Mouse (Mus musculus) intestine, embryonic 16.5 days (tissue): ENCODE measurements around the gene Tas2r130. TPM values are rescaled to one million over a fixed set of nuclear protein-coding genes. Genes with fewer than 3 reads are reported as not detected.
"Not testable (repeated sequence)": the region's sequence is repeated elsewhere in the genome, so short reads cannot be mapped to it uniquely, and the experiment has no call there.

ENCODE experiments used
- ATAC-seq: fragments of 200-750 bp; cut with Nextera tagmentation; 2 replicates; pipeline ENCODE4 v1.8.0; 2017; ENCODE audit warnings: moderate TSS enrichment, moderate library complexity
- H3K27ac ChIP-seq: fragments of 300-500 bp; sonication (generic); 2 replicates; pipeline ENCODE4 v1.5.1; 2014; ENCODE audit warnings: mild to moderate bottlenecking, low read length
- H3K27me3 ChIP-seq: fragments of 300-500 bp; sonication (generic); replicated peaks from 2 replicates; pipeline ENCODE4 v1.6.1; 2014; ENCODE audit warnings: low read length, control low read depth, mixed read lengths; ENCODE audit not compliant: control insufficient read depth, insufficient read depth
- H3K36me3 ChIP-seq: fragments of 300-500 bp; sonication (generic); 2 replicates; pipeline ENCODE4 v1.6.1; 2014; ENCODE audit warnings: low read length, control low read depth; ENCODE audit not compliant: control insufficient read depth, insufficient read depth
- H3K4me1 ChIP-seq: fragments of 300-500 bp; sonication (generic); 2 replicates; pipeline ENCODE4 v1.6.1; 2014; ENCODE audit warnings: low read length, control low read depth, mixed read lengths; ENCODE audit not compliant: control insufficient read depth, insufficient read depth
- H3K4me2 ChIP-seq: fragments of 300-500 bp; sonication (generic); 2 replicates; pipeline ENCODE4 v1.6.1; 2014; ENCODE audit warnings: low read depth, low read length, control low read depth
- H3K4me3 ChIP-seq: fragments of 300-500 bp; sonication (generic); 2 replicates; pipeline ENCODE4 v1.5.1; 2014; ENCODE audit warnings: mild to moderate bottlenecking, low read length
- H3K9ac ChIP-seq: fragments of 300-500 bp; sonication (generic); 2 replicates; pipeline ENCODE4 v1.6.1; 2014; ENCODE audit warnings: low read depth, low read length
- H3K9me3 ChIP-seq: fragments of 300-500 bp; sonication (generic); 2 replicates; pipeline ENCODE4 v1.6.1; 2016; ENCODE audit warnings: low read length, control low read depth; ENCODE audit not compliant: control insufficient read depth
- WGBS: fragments of 180-500 bp; shearing (Covaris S2); extraction: QIAGEN DNeasy Blood & Tissue Kit; methylation state at CpG from one replicate; pipeline ENCODE4 v1.1.7; 2014; 5-methylcytosine and 5-hydroxymethylcytosine counted together
- polyA plus RNA-seq: library from polyadenylated mRNA; unstranded; fragments of >200 nt; fragmentation: Nextera tagmentation; extraction: Ambion mirVana; gene quantifications from 2 replicates; pipeline ENCODE4 v1.2.1, GENCODE M21; 2015

Tas2r130 gene
- polyA plus RNA-seq: not detected in 2 replicates

DNA sequence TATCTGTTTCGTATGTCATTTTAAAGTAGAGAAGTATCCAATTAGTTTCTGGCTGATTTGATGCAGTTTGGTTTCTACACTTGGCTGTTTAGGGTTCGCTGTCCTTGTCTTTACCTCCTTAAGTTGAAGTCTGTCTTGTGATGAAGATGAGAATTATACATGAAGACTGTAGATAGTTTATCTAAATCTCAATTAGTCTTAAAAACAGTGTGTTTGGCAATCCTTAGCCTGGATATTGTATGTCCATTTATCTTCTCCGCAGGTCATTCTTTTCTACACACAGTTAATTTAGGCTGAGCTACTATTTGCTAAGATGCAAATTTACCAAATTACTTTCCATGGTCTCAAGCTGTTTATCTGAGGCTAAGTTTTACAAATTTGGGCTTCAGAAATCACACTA lies at the start of gene Tas2r130:
Gene Tas2r130 (minus strand): TSS at position 101 of the 400 bp plus-strand sequence.
- Histone ChIP-seq H3K4me1 (no peaks in the 10 kb centered on the region), H3K27me3 (no peaks in the 10 kb centered on the region), H3K27ac (no peak within 1 kb of the TSS), H3K9me3 (no peaks in the 10 kb centered on the region), H3K4me2 (no peak within 1 kb of the TSS), H3K36me3 (no peaks in the 10 kb centered on the region), H3K4me3 (no peak within 1 kb of the TSS), H3K9ac (no peak within 1 kb of the TSS)
- 75% methylated on average over 3 of the region's 3 CpGs for WGBS
- no peak for ATAC-seq

DNA sequence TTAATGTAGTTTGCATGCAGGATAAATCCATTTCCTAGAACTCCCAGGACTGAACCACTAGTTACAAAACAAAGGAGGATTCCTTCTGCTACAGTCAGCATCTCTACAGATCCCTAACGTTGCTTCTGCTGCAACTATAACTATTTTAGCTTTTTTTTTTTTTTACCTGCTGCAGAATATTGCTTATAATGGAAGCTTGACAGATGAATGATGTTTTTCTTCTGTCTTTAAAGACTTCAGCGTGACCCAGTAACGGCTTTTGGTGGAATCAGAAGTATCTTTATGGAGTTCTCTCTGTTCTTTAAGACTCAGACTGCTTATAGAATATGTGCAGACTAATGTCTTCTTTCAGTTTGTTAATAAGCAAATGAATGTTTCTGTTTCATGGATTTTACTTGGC lies 48.1 kb upstream of the Tas2r130 start, which contains the start of gene Tas2r106:
Gene Tas2r106 (minus strand): TSS at position 101 of the 400 bp plus-strand sequence.
- Histone ChIP-seq H3K9ac (no peak within 1 kb of the TSS), H3K9me3 (no peaks in the 10 kb centered on the region), H3K4me3 (no peak within 1 kb of the TSS), H3K4me2 (no peak within 1 kb of the TSS), H3K36me3 (no peaks in the 10 kb centered on the region), H3K4me1 (no peaks in the 10 kb centered on the region), H3K27ac (no peak within 1 kb of the TSS), H3K27me3 (no peaks in the 10 kb centered on the region)
- WGBS: 65% methylated on average over 3 of the region's 3 CpGs
- ATAC-seq: no peak

DNA sequence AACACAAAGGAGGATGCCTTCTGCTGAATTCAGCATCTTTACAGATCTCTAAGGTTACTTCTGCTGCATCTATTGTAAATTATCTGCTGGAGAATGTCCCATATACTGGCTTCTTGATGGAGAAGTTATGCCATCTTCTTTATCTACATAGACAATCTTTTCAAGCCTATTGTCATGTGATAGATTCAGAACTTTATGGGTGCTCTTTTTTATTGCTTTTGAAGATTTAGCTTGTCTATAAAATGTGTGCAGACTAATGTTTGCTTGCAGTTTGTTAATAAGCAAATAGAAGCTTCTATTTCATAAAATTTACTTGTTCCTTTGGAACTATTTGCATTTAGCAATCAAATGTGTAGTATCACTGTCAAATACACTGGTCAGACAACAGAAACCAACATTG lies 29.3 kb upstream of the Tas2r130 start, which contains the start of gene Tas2r107:
Gene Tas2r107 (minus strand): TSS at position 101 of the 400 bp plus-strand sequence.
- Histone ChIP-seq H3K4me2 (no peak within 1 kb of the TSS), H3K27me3 (no peaks in the 10 kb centered on the region), H3K36me3 (no peaks in the 10 kb centered on the region), H3K4me3 (no peak within 1 kb of the TSS), H3K4me1 (no peaks in the 10 kb centered on the region), H3K9me3 (no peaks in the 10 kb centered on the region), H3K27ac (no peak within 1 kb of the TSS), H3K9ac (no peak within 1 kb of the TSS)
- no peak for ATAC-seq

DNA sequence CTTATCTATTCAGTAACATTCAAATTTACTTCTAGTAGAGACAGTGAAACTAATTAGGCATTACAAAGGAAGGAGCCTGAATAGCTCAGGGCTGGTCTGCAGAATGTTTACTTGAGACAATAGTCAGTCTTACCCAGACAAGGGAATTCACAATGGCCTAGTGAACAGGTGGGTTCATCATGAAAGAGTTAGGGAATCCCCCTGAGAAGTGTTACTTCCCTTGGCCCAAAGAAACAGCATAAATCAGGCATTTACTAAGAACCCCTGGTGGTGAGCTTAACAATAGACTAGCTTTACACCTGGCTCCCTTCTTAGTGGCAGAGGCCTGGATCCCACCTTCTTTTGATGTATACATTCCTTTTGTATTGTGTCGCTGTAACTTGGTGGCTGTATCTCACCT lies 20.8 kb downstream of the Tas2r130 start:
- H3K4me1 ChIP-seq, H3K27me3 ChIP-seq, H3K9me3 ChIP-seq, H3K27ac ChIP-seq, H3K4me2 ChIP-seq, ATAC-seq, H3K9ac ChIP-seq, H3K36me3 ChIP-seq, H3K4me3 ChIP-seq: not testable (repeated sequence)
- 89% methylated on average over 1 of the region's 1 CpGs for WGBS

DNA sequence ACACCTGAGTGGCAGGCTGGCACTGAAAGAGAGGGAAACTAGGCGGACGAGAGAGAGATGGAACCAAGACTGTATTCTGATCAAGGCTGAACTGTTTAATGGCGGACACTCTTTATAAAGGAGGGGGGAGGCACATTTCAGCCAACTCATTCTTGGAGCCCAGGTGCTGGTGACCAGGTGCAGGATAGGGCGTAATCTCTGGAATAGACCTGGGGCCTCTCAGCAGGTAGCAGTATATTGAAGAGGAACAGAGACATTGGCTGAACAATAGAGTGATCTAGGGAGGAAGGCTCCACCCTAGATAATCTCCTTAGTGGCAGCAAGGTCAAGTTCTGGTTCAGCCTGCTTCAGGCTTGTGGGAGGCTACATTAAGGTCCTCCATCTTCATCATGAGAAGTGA lies 25.9 kb downstream of the Tas2r130 start:
- no peak overlapping the region for H3K4me2 ChIP-seq
- no peaks in the 10 kb centered on the region for H3K36me3 ChIP-seq
- H3K9ac ChIP-seq: no peak overlapping the region
- no peak for ATAC-seq
- no peaks in the 10 kb centered on the region for H3K9me3 ChIP-seq
- no peak overlapping the region for H3K4me3 ChIP-seq
- H3K27me3 ChIP-seq: no peaks in the 10 kb centered on the region
- no peak overlapping the region for H3K27ac ChIP-seq
- H3K4me1 ChIP-seq: no peaks in the 10 kb centered on the region
- 93% methylated on average over 4 of the region's 4 CpGs for WGBS

Other genes with a start within 250 kb of the Tas2r130 start
- 31.7 and 33.8 TPM in 2 replicates for gene Ybx3, start 242.4 kb downstream of the Tas2r130 start, polyA plus RNA-seq
- gene 5430401F13Rik, start 144.5 kb downstream of the Tas2r130 start, polyA plus RNA-seq: not detected in 2 replicates
- gene Gm6619, start 144.5 kb downstream of the Tas2r130 start, polyA plus RNA-seq: not detected in 2 replicates
- not detected in 2 replicates for gene Tas2r107, start 29.2 kb upstream of the Tas2r130 start, polyA plus RNA-seq
- gene Tas2r106, start 48.0 kb upstream of the Tas2r130 start, polyA plus RNA-seq: not detected in 2 replicates
- gene Tas2r104, start 54.8 kb upstream of the Tas2r130 start, polyA plus RNA-seq: not detected in 2 replicates
- gene Tas2r105, start 56.6 kb upstream of the Tas2r130 start, polyA plus RNA-seq: not detected in 2 replicates
- not detected in 2 replicates for gene Tas2r114, start 59.2 kb upstream of the Tas2r130 start, polyA plus RNA-seq